Mouse (Mus musculus) bone marrow macrophage, adult 2 months (primary cell): ENCODE results near the gene Mamstr.

Experiments used
- CTCF ChIP-seq: IDR thresholded peaks from 2 replicates; pipeline ENCODE4 v1.5.1; 2012; ENCODE audit warnings: low read depth, mild to moderate bottlenecking, low read length, moderate library complexity
- POLR2A ChIP-seq: IDR thresholded peaks from 2 replicates; pipeline ENCODE4 v1.6.1; 2012; ENCODE audit warnings: mild to moderate bottlenecking, low read depth, low read length, borderline replicate concordance

DNA sequence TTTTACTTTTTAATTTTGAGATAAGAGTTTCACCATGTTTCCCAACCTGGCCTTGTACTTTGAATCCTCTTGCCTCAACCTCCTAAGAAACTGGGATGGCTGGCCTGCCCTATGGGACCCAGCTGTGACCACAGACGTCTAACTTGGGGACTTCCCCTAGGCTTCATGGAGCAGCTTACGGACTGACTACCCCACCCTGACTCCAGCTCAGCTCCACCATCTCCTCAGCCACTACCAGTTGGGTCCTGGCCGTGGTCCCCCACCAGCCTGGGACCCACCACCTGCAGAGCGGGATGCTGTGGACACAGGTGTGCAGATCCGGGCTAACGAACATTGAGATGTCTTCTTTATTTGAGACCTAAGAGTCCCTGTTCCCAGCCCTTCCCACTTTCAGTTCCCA, 2.1 kb upstream of the Mamstr start:
- no peak for TF ChIP-seq POLR2A
- TF ChIP-seq CTCF = no peak
